Mouse (Mus musculus): ENCODE measurements at regions not wholly inside any gene's neighbourhood (a gene's known extent, or its start where the extent isn't known, plus 50 kb on each side); places are given as distances from the start of the nearest gene placed in this dataset.

DNA sequence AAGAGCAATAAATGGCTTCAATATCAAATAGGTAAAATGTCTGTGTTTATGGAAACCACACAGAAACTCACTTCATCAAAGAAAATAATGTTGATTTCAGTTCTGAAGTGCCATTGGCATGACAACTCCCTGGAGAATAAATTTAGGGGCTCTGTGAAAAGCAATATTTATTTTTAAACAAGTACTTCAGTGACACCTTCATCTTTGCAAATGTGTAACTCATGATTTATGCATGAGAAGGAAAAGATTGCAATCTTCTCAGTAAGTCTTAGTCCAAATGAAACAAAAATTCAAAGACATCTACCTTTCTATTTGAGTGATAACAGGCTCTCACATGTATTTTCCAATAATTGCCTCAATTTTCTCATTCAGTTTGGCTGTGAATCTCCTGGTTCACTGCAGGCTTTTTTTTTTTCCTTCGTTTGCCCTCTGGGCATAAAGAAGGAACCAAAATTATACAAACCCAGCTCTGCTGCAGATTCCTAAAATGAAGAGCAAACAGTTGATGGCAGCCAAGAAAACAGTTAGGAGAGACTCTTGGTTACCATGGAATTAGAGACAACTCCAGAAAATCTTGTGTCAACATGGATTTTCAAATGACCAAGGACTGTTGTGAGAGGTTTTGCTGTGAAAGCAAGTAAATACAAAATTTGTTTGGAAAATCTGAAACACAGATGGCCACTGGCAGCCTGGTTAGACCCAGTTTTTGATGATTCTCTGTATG lies 230.3 kb upstream of the Ctso start:
- DNase-seq, result no peak
- TF ChIP-seq CTCF (IDR thresholded peaks at IDR 0.05; ENCODE audit: borderline replicate concordance, control insufficient read depth, extremely low read depth, insufficient read depth, low read length, poor library complexity), result no peak
- no peak for TF ChIP-seq POLR2A (IDR thresholded peaks at IDR 0.05; ENCODE audit: control insufficient read depth, extremely low read depth, insufficient read depth, low read length, poor library complexity)
- WGBS, result 62% methylated on average over 1 of the region's 1 CpGs

DNA sequence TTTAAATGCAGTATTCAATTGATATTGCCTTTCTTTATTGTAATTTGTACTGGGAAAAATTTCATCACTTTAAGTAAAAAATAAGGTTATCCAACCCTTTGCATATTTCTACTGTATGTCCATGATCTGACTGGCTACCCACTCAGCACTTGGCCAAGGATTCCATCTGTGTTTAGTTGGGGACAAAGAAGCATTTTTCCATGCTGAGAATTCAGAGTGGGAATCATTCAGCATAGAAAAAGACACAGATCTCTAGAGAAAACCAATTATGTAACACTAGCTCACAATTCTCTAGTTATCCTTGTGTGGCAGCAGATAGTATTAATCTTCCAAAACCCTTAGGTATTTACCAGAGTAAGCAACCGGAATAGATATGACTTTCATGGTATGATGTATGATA lies 213.5 kb upstream of the Ctso start:
- no peaks in the 10 kb centered on the region for H3K36me3 ChIP-seq (ENCODE audit: control insufficient read depth, insufficient read depth, low read length)
- no peak for TF ChIP-seq CTCF (IDR thresholded peaks at IDR 0.05; ENCODE audit: borderline replicate concordance, control insufficient read depth, extremely low read depth, insufficient read depth, low read length, poor library complexity)
- no peak for TF ChIP-seq POLR2A (IDR thresholded peaks at IDR 0.05; ENCODE audit: control insufficient read depth, extremely low read depth, insufficient read depth, low read length, poor library complexity)
- H3K4me1 ChIP-seq (replicated peaks; ENCODE audit: control insufficient read depth, insufficient read depth, low read length), result no peaks in the 10 kb centered on the region
- no peaks in the 10 kb centered on the region for H3K27me3 ChIP-seq (ENCODE audit: control insufficient read depth, insufficient read depth, low read length)
- no peak for DNase-seq
- no peak overlapping the region for H3K27ac ChIP-seq (ENCODE audit: control insufficient read depth, insufficient read depth, low read length)
- 90% methylated on average over 1 of the region's 1 CpGs for WGBS
- H3K4me3 ChIP-seq (ENCODE audit: control insufficient read depth, insufficient read depth, low read length), result no peak overlapping the region

More for the DNA sequence above, 230.3 kb upstream of the Ctso start:
- H3K27ac ChIP-seq (ENCODE audit: control insufficient read depth, insufficient read depth, low read length), result no peak overlapping the region
- no peaks in the 10 kb centered on the region for H3K27me3 ChIP-seq (ENCODE audit: control insufficient read depth, insufficient read depth, low read length)
- no peak overlapping the region for H3K4me3 ChIP-seq (ENCODE audit: control insufficient read depth, insufficient read depth, low read length)
- H3K36me3 ChIP-seq (ENCODE audit: control insufficient read depth, insufficient read depth, low read length), result no peaks in the 10 kb centered on the region
- H3K4me1 ChIP-seq (replicated peaks; ENCODE audit: control insufficient read depth, insufficient read depth, low read length), result no peaks in the 10 kb centered on the region

DNA sequence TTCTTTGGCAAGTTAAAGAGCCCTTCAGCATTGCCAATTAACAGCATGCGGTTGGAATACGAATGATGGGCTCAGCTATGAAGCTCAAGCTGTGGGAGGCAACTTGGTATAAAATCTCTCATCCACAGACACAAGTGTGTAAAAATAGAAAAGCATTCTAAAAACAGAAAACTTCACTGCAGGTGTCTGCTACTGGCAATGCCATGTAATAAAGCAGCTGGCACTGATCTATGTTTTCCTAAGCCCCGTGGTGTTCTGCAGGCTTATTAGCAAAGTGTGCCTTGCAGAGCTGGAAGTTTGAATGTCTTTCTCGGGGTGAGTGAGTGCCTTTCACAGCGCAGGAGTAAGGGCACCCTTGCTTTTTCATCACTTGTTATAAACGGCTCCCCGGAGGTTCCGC lies 196.9 kb upstream of the Ctso start:
- no peaks in the 10 kb centered on the region for H3K27me3 ChIP-seq (ENCODE audit: control insufficient read depth, insufficient read depth, low read length)
- DNase-seq, result no peak
- no peaks in the 10 kb centered on the region for H3K4me1 ChIP-seq (replicated peaks; ENCODE audit: control insufficient read depth, insufficient read depth, low read length)
- no peak for TF ChIP-seq POLR2A (IDR thresholded peaks at IDR 0.05; ENCODE audit: control insufficient read depth, extremely low read depth, insufficient read depth, low read length, poor library complexity)
- no peak for TF ChIP-seq CTCF (IDR thresholded peaks at IDR 0.05; ENCODE audit: borderline replicate concordance, control insufficient read depth, extremely low read depth, insufficient read depth, low read length, poor library complexity)
- H3K27ac ChIP-seq (ENCODE audit: control insufficient read depth, insufficient read depth, low read length), result no peak overlapping the region
- no peaks in the 10 kb centered on the region for H3K36me3 ChIP-seq (ENCODE audit: control insufficient read depth, insufficient read depth, low read length)
- no peak overlapping the region for H3K4me3 ChIP-seq (ENCODE audit: control insufficient read depth, insufficient read depth, low read length)
- WGBS, result 94% methylated on average over 8 of the region's 8 CpGs

DNA sequence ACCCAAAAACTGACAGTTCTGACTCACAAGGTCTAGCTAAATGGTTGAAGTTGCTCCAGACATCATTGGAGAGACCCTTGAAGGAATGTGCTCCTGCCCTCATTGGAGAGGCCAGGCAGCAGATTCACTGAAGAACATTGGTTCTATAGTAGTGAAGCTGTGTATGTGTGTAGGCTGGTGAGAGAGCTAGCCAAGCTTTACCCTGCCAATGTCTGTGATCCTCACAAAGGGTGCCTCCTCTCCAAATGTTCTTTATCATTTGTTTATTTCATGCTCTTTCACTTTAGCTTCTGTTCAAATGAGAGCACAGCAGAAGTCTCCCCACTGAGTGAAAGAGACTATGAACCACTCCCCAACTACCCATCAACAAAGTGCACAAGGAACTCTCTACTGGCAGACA lies 195.6 kb upstream of the Ctso start:
- H3K27ac ChIP-seq (ENCODE audit: control insufficient read depth, insufficient read depth, low read length), result no peak overlapping the region
- no peaks in the 10 kb centered on the region for H3K36me3 ChIP-seq (ENCODE audit: control insufficient read depth, insufficient read depth, low read length)
- TF ChIP-seq CTCF (IDR thresholded peaks at IDR 0.05; ENCODE audit: borderline replicate concordance, control insufficient read depth, extremely low read depth, insufficient read depth, low read length, poor library complexity) (no peak), POLR2A (IDR thresholded peaks at IDR 0.05; ENCODE audit: control insufficient read depth, extremely low read depth, insufficient read depth, low read length, poor library complexity) (no peak)
- no peak overlapping the region for H3K4me3 ChIP-seq (ENCODE audit: control insufficient read depth, insufficient read depth, low read length)
- no peaks in the 10 kb centered on the region for H3K27me3 ChIP-seq (ENCODE audit: control insufficient read depth, insufficient read depth, low read length)
- DNase-seq, result no peak
- no peaks in the 10 kb centered on the region for H3K4me1 ChIP-seq (replicated peaks; ENCODE audit: control insufficient read depth, insufficient read depth, low read length)

DNA sequence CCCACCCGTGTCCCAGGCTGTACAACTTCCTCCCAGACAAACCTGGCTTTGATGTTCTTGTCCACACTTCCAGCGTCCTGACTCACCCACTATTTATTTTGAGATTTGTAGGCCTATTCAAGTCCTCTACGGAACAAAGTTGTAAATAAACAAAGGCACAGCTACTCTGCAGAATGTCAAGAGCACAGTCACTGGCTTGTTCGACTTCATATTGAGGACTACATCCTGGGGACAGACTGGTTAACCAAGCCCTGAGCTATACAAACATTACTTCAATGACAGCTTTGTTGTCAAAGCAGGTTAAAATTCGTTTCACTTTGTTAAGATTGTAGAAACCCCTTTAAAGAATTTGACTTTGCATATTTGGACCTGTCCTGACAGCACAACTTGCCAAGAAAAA lies 190.3 kb upstream of the Ctso start:
- no peak for DNase-seq
- 70% methylated on average over 5 of the region's 5 CpGs for WGBS
- Histone ChIP-seq H3K27ac (ENCODE audit: control insufficient read depth, insufficient read depth, low read length) (no peak overlapping the region), H3K4me1 (replicated peaks; ENCODE audit: control insufficient read depth, insufficient read depth, low read length) (no peaks in the 10 kb centered on the region), H3K27me3 (ENCODE audit: control insufficient read depth, insufficient read depth, low read length) (no peaks in the 10 kb centered on the region), H3K36me3 (ENCODE audit: control insufficient read depth, insufficient read depth, low read length) (no peaks in the 10 kb centered on the region), H3K4me3 (ENCODE audit: control insufficient read depth, insufficient read depth, low read length) (no peak overlapping the region)
- TF ChIP-seq CTCF (IDR thresholded peaks at IDR 0.05; ENCODE audit: borderline replicate concordance, control insufficient read depth, extremely low read depth, insufficient read depth, low read length, poor library complexity) (no peak), POLR2A (IDR thresholded peaks at IDR 0.05; ENCODE audit: control insufficient read depth, extremely low read depth, insufficient read depth, low read length, poor library complexity) (no peak)

DNA sequence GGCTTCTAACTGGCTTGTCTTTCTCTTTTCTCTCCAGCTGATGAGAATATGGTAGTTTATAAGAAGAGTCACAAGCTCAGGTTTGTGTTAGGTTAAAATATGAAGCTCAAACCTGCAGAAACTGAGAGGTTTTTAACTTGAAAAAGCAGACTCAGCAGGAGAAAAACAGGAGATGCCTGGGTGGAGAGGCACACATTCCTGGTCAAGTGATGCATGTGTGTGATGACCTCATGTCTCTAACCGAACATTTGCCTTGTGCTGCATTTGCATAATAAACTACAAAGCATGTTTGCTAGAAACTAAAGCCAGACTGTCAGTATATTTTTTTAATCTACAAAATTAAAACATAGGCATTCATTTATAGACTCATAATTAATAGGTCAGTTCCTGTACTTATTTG lies 182.2 kb upstream of the Ctso start:
- 90% methylated on average over 1 of the region's 1 CpGs for WGBS

DNA sequence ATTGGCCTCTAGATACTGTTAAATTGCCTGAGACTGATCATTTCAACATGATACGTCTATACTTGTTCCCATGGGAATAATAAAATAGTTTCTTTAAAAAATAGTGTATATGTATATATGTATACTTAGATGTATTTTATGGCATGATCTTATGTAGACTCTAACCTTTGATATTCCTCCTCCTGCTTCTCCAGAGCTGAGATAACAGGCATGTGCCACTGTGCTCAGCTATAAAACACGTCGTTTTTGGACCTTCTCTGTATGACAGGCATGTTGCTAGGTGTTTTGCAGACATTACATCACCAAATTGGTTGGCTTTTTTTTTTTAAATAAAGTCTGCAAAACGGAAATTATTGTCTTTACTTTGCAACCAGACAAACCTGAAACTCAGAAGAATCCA lies 179.4 kb upstream of the Ctso start:
- Histone ChIP-seq H3K27me3 (ENCODE audit: control insufficient read depth, insufficient read depth, low read length) (no peaks in the 10 kb centered on the region), H3K4me1 (replicated peaks; ENCODE audit: control insufficient read depth, insufficient read depth, low read length) (no peaks in the 10 kb centered on the region), H3K36me3 (ENCODE audit: control insufficient read depth, insufficient read depth, low read length) (no peaks in the 10 kb centered on the region), H3K4me3 (ENCODE audit: control insufficient read depth, insufficient read depth, low read length) (no peak overlapping the region), H3K27ac (ENCODE audit: control insufficient read depth, insufficient read depth, low read length) (no peak overlapping the region)
- DNase-seq, result no peak
- no peak for TF ChIP-seq POLR2A (IDR thresholded peaks at IDR 0.05; ENCODE audit: control insufficient read depth, extremely low read depth, insufficient read depth, low read length, poor library complexity)
- no peak for TF ChIP-seq CTCF (IDR thresholded peaks at IDR 0.05; ENCODE audit: borderline replicate concordance, control insufficient read depth, extremely low read depth, insufficient read depth, low read length, poor library complexity)
- 89% methylated on average over 4 of the region's 4 CpGs for WGBS

More for the DNA sequence above, 182.2 kb upstream of the Ctso start:
- Histone ChIP-seq H3K4me1 (replicated peaks; ENCODE audit: control insufficient read depth, insufficient read depth, low read length) (no peaks in the 10 kb centered on the region), H3K27me3 (ENCODE audit: control insufficient read depth, insufficient read depth, low read length) (no peaks in the 10 kb centered on the region), H3K36me3 (ENCODE audit: control insufficient read depth, insufficient read depth, low read length) (no peaks in the 10 kb centered on the region), H3K4me3 (ENCODE audit: control insufficient read depth, insufficient read depth, low read length) (no peak overlapping the region), H3K27ac (ENCODE audit: control insufficient read depth, insufficient read depth, low read length) (no peak overlapping the region)
- no peak for TF ChIP-seq CTCF (IDR thresholded peaks at IDR 0.05; ENCODE audit: borderline replicate concordance, control insufficient read depth, extremely low read depth, insufficient read depth, low read length, poor library complexity)
- no peak for TF ChIP-seq POLR2A (IDR thresholded peaks at IDR 0.05; ENCODE audit: control insufficient read depth, extremely low read depth, insufficient read depth, low read length, poor library complexity)
- DNase-seq, result no peak

Data from thymus, adult 2 months (tissue).